Mouse (Mus musculus) C2C12 (cell line): Measurements from ENCODE around the gene Olfr342.

Experiments used
- CEBPB ChIP-seq: IDR thresholded peaks from one replicate; pipeline ENCODE4 v1.6.1; 2011; ENCODE audit warnings: low read depth, mild to moderate bottlenecking, control low read depth, moderate library complexity
- CTCF ChIP-seq: IDR thresholded peaks from one replicate; pipeline ENCODE4 v1.5.1; 2011; ENCODE audit not compliant: control insufficient read depth, insufficient read depth, insufficient read length

DNA sequence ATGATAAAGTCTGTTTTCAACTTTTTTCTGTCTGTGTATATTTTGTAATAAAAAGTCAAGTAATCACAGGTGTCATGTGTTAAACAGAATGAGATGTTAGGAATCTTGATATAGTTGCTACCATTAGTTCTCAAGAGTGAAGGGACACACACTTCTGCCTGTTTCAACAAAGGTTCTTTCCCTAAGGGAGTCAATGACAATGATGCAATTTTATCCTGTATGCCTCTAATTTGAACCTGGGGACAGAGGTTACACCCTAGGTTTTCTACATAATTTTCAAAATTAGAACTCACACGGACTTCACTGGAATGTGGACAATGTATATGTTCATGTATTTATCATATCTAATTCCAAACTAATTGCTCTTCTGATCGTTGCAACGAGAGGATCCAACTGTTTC, at the start of gene Olfr342:
- TF ChIP-seq CTCF (no peak), CEBPB (no peak)
